Mouse (Mus musculus) cerebellum, postnatal 4 days (tissue): ENCODE measurements around the gene Fam185a.

Experiments
- DNase-seq, 2 experiments: peaks; one replicate each; pipeline ENCODE4 v3.0.0; 2022; ENCODE audit warnings: low spot score in 2 of 2, mixed read lengths in 1 of 2

The Fam185a gene

GRCm38 (mm10) chr5:21493294-21493999 lies 68.7 kb downstream of the Fam185a start:
- DNase-seq, result no peak

DNA sequence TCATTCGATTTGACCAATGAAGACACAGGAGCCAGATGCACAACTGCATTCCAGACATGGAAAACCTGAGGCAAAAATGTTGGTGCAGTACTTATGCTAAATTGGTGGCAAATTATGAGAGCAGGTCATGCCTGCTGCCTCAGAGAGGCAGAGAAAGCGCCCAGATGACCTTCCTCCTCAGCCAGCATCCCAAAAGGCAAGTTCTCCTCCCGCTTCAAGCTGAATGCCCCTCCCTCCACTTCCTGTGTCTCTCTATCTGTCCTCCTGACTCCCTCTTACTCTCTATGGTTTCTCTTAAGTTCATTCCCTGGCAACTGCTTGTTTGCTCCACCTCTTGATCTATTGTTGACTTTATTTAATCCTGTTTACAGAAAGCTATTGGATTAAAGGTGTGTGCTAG lies 70.0 kb downstream of the Fam185a start:
- DNase-seq, result no peak

DNA sequence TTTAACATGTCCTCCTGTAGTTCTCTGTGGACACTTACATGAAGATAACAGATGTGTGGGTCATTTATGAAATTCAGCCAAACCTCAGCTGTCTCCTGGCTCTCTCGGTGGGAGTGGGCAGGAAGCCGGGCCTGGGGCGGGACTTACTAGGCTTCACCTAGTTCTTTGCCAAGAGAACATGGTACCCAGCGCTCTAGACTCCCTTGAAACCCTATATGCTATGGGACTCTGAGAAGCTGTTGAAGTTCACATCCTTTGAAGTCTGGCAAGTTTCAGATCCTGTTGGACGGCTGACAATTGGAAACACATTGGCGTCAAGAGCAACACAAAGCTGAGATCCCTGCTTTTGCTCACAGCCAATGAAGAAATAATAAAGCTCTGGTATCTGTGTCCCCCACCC lies 71.6 kb downstream of the Fam185a start:
- DNase-seq, result peak in 1 of 2 experiments; percentile 36

DNA sequence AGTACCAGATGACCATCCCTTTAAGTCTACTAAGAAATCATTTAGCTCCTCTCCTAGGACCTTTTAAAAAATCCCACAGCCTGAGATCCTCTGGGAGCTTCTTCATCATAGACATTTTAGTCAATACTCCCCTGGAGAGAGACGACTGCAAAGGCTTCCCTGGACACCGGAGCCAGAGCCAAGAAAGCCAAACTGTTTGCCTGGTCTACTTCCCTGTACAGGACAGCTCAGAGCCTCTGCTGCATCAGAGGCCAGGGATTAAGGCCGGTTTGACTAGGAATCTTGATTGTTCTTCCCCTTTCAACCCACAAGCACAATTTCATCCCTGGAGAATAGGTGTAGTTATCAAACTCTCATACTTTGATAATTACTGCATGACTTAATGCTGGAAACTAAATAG lies 72.1 kb downstream of the Fam185a start:
- no peak for DNase-seq

GRCm38 (mm10) chr5:21498490-21498889 lies 73.7 kb downstream of the Fam185a start:
- no peak for DNase-seq

- DNase-seq, result no peak
Observed at GRCm38 (mm10) chr5:21498925-21499324, 74.2 kb downstream of the Fam185a start.

GRCm38 (mm10) chr5:21500133-21500532 lies 75.4 kb downstream of the Fam185a start:
- no peak for DNase-seq

- no peak for DNase-seq
Observed at GRCm38 (mm10) chr5:21500941-21501340, 76.2 kb downstream of the Fam185a start.

GRCm38 (mm10) chr5:21502936-21503610 lies 78.3 kb downstream of the Fam185a start:
- DNase-seq, result no peak

DNA sequence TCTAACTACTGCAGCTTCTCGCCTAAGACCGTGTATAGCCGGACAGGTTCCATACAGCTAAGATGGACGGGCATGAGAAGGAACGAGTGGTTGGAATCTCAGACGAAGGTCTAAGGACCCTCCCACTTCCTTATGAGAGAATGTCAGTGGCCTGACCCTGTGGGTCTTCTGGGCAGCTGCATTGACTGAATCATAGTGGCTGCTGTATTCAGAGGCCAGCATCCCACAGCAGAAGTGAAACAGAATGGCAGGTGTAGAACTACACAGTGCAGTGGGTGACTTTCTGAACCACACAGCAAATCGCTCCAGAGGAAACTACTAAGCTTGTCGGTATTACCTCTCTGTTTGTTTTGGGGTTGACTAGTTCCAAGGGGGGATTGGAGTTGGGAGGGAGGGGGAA lies 80.4 kb downstream of the Fam185a start:
- no peak for DNase-seq

DNA sequence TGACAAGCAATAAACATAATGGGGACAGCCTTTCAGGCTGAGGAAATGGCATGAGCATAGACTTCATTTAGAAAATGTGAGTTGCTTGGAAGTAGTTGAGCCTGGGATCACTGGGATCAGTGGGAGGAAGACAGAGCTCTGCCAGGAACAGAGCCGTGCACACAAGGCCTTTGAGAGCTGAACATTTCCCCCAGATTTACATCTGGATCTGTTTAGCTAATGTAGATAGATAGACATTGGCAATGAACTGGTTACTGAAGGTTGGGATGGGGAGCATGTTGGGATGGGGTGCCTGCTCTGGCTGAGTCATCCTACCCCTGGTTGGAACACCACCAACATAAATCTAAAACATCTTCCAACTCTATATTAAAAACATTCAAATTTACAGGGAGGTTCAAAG lies 82.1 kb downstream of the Fam185a start:
- no peak for DNase-seq

- DNase-seq, result no peak
Observed at GRCm38 (mm10) chr5:21509801-21510200, 85.0 kb downstream of the Fam185a start.

DNA sequence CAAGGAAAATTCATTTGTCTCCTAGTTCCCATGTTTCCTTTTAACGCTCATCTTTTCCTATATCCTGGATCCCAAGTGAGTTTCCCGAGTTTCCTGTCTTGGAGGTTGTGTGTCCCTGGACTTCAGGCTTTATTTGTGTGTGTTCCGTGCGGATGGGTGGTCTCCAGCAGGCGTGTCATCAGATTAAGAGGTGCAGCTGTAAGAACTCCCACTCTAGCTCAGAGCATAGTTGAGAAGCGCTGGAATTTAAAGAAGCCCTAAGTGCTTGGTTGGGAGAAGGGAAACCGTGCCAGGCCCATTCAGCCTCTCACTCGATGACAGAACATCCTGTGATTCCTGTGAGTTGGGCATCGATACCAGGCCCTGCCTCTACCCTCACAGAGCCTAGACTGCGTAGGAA lies 88.6 kb downstream of the Fam185a start:
- no peak for DNase-seq

DNA sequence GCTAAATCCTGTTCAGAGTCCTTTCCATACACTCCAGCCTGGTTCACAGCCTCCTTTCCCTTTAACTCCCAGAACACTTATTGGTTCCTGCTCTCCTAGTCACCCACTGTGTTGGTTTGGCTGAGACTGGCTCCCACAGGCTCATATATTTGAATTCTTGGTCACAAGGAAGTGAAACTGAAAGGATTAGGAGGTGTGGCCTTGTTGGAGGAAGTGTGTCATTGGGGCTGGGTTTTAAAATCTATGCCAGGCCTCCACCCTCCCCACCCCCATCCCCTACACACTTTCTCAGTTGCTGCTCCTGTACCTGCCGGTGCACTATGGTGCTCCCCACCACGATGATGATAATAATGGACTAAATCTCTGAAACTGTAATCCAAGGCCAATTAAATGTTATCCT lies 92.8 kb downstream of the Fam185a start:
- no peak for DNase-seq

DNA sequence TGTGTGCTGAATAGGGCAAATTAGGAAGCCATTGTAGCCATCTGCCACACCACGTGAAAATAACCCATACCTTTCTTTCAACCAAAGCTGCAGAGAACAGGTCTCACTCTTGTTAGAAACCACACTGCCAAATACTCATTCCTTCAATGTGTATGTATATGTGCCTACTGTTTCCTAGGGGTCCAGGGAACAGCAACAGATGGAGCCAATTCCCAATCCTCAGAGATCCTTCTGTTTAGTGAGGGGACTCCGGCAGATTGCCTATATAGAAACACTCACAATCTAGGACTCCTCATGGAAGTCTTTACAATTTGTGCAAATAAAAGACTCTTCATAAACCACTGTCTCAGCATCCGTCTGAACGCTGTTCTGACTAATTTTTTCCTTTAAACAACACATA lies 93.4 kb downstream of the Fam185a start:
- DNase-seq, result no peak

GRCm38 (mm10) chr5:21519166-21519565 lies 94.4 kb downstream of the Fam185a start:
- no peak for DNase-seq

GRCm38 (mm10) chr5:21526835-21527485 lies 102.2 kb downstream of the Fam185a start:
- DNase-seq, result no peak

GRCm38 (mm10) chr5:21527488-21527911 lies 102.7 kb downstream of the Fam185a start:
- DNase-seq, result no peak

- no peak for DNase-seq
Observed at GRCm38 (mm10) chr5:21528068-21528842, 103.5 kb downstream of the Fam185a start.

GRCm38 (mm10) chr5:21529110-21529720 lies 104.5 kb downstream of the Fam185a start:
- no peak for DNase-seq
